ENCODE assay signal across 14 mouse cellular contexts in genomic region chr2:178981736-178982502, GRCm38 (mm10).
DNase-seq lines count a peak whose midpoint lies in the region; ATAC-seq lines count a peak whose summit lies in the region.
"Had no signal": no experiment of that assay in that cellular context is flagged by ENCODE, and none has a peak within 500 bp of the region (broad histone marks: within the 10 kb centered on the region; RNA-seq: fewer than 3 reads in every experiment).

No protein-coding gene starts in this region.

- no peaks in the 10 kb centered on the region for H3K27me3 ChIP-seq in liver, embryonic 16.5 days (ENCODE audit: control insufficient read depth, insufficient read depth, low read depth, low read length)
- H3K27me3 ChIP-seq in liver, embryonic 12.5 days (replicated peaks): no peaks in the 10 kb centered on the region
- no peaks in the 10 kb centered on the region for H3K27me3 ChIP-seq in embryonic facial prominence, embryonic 14.5 days (replicated peaks; ENCODE audit: control insufficient read depth, insufficient read depth, low read length)
- H3K27me3 ChIP-seq in lung, embryonic 15.5 days: no peaks in the 10 kb centered on the region
- H3K27me3 ChIP-seq: heart, embryonic 15.5 days; megakaryocyte, embryonic 14.5 days had no signal

- H3K4me1 ChIP-seq in liver, embryonic 16.5 days (ENCODE audit: control insufficient read depth, low read depth, low read length): no peaks in the 10 kb centered on the region
- H3K4me1 ChIP-seq in liver, embryonic 12.5 days: no peaks in the 10 kb centered on the region
- peaks cover 8% of the 10 kb centered on the region for H3K4me1 ChIP-seq in embryonic facial prominence, embryonic 14.5 days (ENCODE audit: control insufficient read depth, insufficient read depth, low read length)
- peaks cover 4% of the 10 kb centered on the region for H3K4me1 ChIP-seq in lung, embryonic 15.5 days
- H3K4me1 ChIP-seq: megakaryocyte, embryonic 14.5 days had no signal

- DNase-seq in embryonic facial prominence, embryonic 14.5 days (ENCODE audit: low spot score): peak; percentile 37
- no peak for DNase-seq in adrenal gland, adult 2 months
- no peak for DNase-seq in ovary, postnatal 14 days (ENCODE audit: low spot score)
- no peak for DNase-seq in left cerebral cortex, postnatal 36 days (ENCODE audit: low spot score in 2 of 2)
- DNase-seq: cerebellum, postnatal 25 days; right cerebral cortex, postnatal 4 days; thymus, postnatal 14 days had no signal

- H3K36me3 ChIP-seq in liver, embryonic 16.5 days (ENCODE audit: control insufficient read depth, insufficient read depth): no peaks in the 10 kb centered on the region
- H3K36me3 ChIP-seq in liver, embryonic 12.5 days: no peaks in the 10 kb centered on the region
- no peaks in the 10 kb centered on the region for H3K36me3 ChIP-seq in embryonic facial prominence, embryonic 14.5 days (ENCODE audit: control insufficient read depth, insufficient read depth, low read length)
- H3K36me3 ChIP-seq in lung, embryonic 15.5 days: no peaks in the 10 kb centered on the region
- H3K36me3 ChIP-seq: heart, embryonic 15.5 days had no signal

- H3K4me2 ChIP-seq in liver, embryonic 16.5 days (ENCODE audit: low read depth, low read length): no peak overlapping the region
- H3K4me2 ChIP-seq in liver, embryonic 12.5 days: no peak overlapping the region
- no peak overlapping the region for H3K4me2 ChIP-seq in embryonic facial prominence, embryonic 14.5 days (ENCODE audit: low read depth, low read length)
- no peak overlapping the region for H3K4me2 ChIP-seq in lung, embryonic 15.5 days
- H3K4me2 ChIP-seq: heart, embryonic 15.5 days had no signal

- H3K9me3 ChIP-seq in liver, embryonic 16.5 days (replicated peaks; ENCODE audit: control insufficient read depth, low read length): no peaks in the 10 kb centered on the region
- H3K9me3 ChIP-seq in liver, embryonic 12.5 days (replicated peaks): no peaks in the 10 kb centered on the region
- H3K9me3 ChIP-seq in embryonic facial prominence, embryonic 14.5 days (ENCODE audit: control insufficient read depth, low read length): no peaks in the 10 kb centered on the region
- H3K9me3 ChIP-seq in lung, embryonic 15.5 days: no peaks in the 10 kb centered on the region
- H3K9me3 ChIP-seq: heart, embryonic 15.5 days had no signal

- H3K4me3 ChIP-seq in liver, embryonic 16.5 days (ENCODE audit: low read depth, low read length): no peak overlapping the region
- H3K4me3 ChIP-seq in liver, embryonic 12.5 days: no peak overlapping the region
- no peak overlapping the region for H3K4me3 ChIP-seq in embryonic facial prominence, embryonic 14.5 days (ENCODE audit: low read depth, low read length)
- no peak overlapping the region for H3K4me3 ChIP-seq in lung, embryonic 15.5 days
- H3K4me3 ChIP-seq: heart, embryonic 15.5 days; megakaryocyte, embryonic 14.5 days had no signal

- no peak overlapping the region for H3K9ac ChIP-seq in liver, embryonic 16.5 days (ENCODE audit: low read depth, low read length)
- no peak overlapping the region for H3K9ac ChIP-seq in liver, embryonic 12.5 days
- H3K9ac ChIP-seq in embryonic facial prominence, embryonic 14.5 days (ENCODE audit: low read depth, low read length): no peak overlapping the region
- H3K9ac ChIP-seq in lung, embryonic 15.5 days: no peak overlapping the region
- H3K9ac ChIP-seq: heart, embryonic 15.5 days had no signal

- 37% methylated on average over 7 of the region's 7 CpGs for WGBS in liver, embryonic 16.5 days (ENCODE audit: insufficient replicate concordance)
- WGBS in liver, embryonic 12.5 days (ENCODE audit: insufficient replicate concordance): 50% methylated on average over 7 of the region's 7 CpGs
- 38% methylated on average over 7 of the region's 7 CpGs for WGBS in embryonic facial prominence, embryonic 14.5 days
- 24% methylated on average over 7 of the region's 7 CpGs for WGBS in lung, embryonic 15.5 days

- intact Hi-C loops in left cerebral cortex, postnatal 36 days (cut with DNase I): loop anchor here (10.0 kb wide), 1 partner anchor 893 kb away; no protein-coding TSS in a partner anchor

- no peak overlapping the region for H3K27ac ChIP-seq in liver, embryonic 16.5 days (ENCODE audit: low read length)
- H3K27ac ChIP-seq in liver, embryonic 12.5 days: no peak overlapping the region
- 0 out of 2 replicates have a peak overlapping the region, but pooled peaks have one; percentile 40 for H3K27ac ChIP-seq in embryonic facial prominence, embryonic 14.5 days (replicated peaks; ENCODE audit: low read depth, low read length)
- peak overlapping the region; percentile 69 for H3K27ac ChIP-seq in lung, embryonic 15.5 days
- H3K27ac ChIP-seq: heart, embryonic 15.5 days; kidney, postnatal 0 days had no signal

- ATAC-seq in liver, embryonic 16.5 days (ENCODE audit: low read depth): 0 out of 2 replicates have a peak, but pooled peaks have one; percentile 11
- ATAC-seq in liver, embryonic 12.5 days: no peak
- ATAC-seq in embryonic facial prominence, embryonic 14.5 days (ENCODE audit: low read depth): no peak
- peak; percentile 50; the same call in 1 of the 2 replicates for ATAC-seq in lung, embryonic 15.5 days (ENCODE audit: borderline replicate concordance, extremely low read depth, low FRiP score, low TSS enrichment)
- ATAC-seq: hindbrain, embryonic 16.5 days had no signal

Comparison
In these comparisons a context has a peak if more than half of its experiments do, and no peak if none do; other contexts are left out.
1. ATAC-seq: peak in liver, embryonic 16.5 days (single experiment) and lung, embryonic 15.5 days (single experiment); none in liver, embryonic 12.5 days (single experiment) and embryonic facial prominence, embryonic 14.5 days (single experiment).
2. H3K27ac ChIP-seq: peak in embryonic facial prominence, embryonic 14.5 days (single experiment) and lung, embryonic 15.5 days (single experiment); none in liver, embryonic 16.5 days (single experiment) and liver, embryonic 12.5 days (single experiment).